Mouse (Mus musculus) heart, embryonic 15.5 days (tissue): ENCODE data around the gene Myo1e. TPM values are rescaled to one million over a fixed set of nuclear protein-coding genes. Genes with fewer than 3 reads are reported as not detected.

Experiments used
- ATAC-seq: fragments of 200-750 bp; cut with Nextera tagmentation; replicated peaks from 2 replicates; pipeline ENCODE4 v1.8.0; 2017; ENCODE audit warnings: low read depth, moderate TSS enrichment; ENCODE audit not compliant: insufficient number of reproducible peaks, insufficient read depth, low FRiP score
- H3K27ac ChIP-seq: fragments of 300-500 bp; sonication (generic); 2 replicates; pipeline ENCODE4 v1.5.1; 2015; ENCODE audit warnings: mild to moderate bottlenecking, inconsistent platforms
- H3K27me3 ChIP-seq: fragments of 300-500 bp; sonication (generic); 2 replicates; pipeline ENCODE4 v1.6.1; 2015; ENCODE audit warnings: inconsistent platforms
- H3K36me3 ChIP-seq: fragments of 300-500 bp; sonication (generic); 2 replicates; pipeline ENCODE4 v1.6.1; 2015; ENCODE audit warnings: mild to moderate bottlenecking, inconsistent platforms
- H3K4me1 ChIP-seq: fragments of 300-500 bp; sonication (generic); replicated peaks from 2 replicates; pipeline ENCODE4 v1.6.1; 2015; ENCODE audit warnings: inconsistent platforms
- H3K4me2 ChIP-seq: fragments of 300-500 bp; sonication (generic); 2 replicates; pipeline ENCODE4 v1.6.1; 2015; ENCODE audit warnings: inconsistent platforms, mild to moderate bottlenecking, moderate library complexity
- H3K4me3 ChIP-seq: fragments of 300-500 bp; sonication (generic); 2 replicates; pipeline ENCODE4 v1.5.1; 2015; ENCODE audit warnings: mild to moderate bottlenecking, inconsistent platforms
- H3K9ac ChIP-seq: fragments of 300-500 bp; sonication (generic); 2 replicates; pipeline ENCODE4 v1.6.1; 2015; ENCODE audit warnings: mild to moderate bottlenecking, inconsistent platforms
- H3K9me3 ChIP-seq: fragments of 300-500 bp; sonication (generic); replicated peaks from 2 replicates; pipeline ENCODE4 v1.6.1; 2016; ENCODE audit warnings: inconsistent platforms
- WGBS: fragments of 180-500 bp; shearing (Covaris S2); methylation state at CpG from one replicate; pipeline ENCODE4 v1.1.7; 2015; ENCODE audit warnings: mixed read lengths; 5-methylcytosine and 5-hydroxymethylcytosine counted together
- polyA plus RNA-seq: library from polyadenylated mRNA; unstranded; fragments of >200 nt; fragmentation: Nextera tagmentation; extraction: Ambion mirVana; gene quantifications from 2 replicates; pipeline ENCODE4 v1.2.1, GENCODE M21; 2015

The Myo1e gene
- polyA plus RNA-seq, 1 experiment from 2014 or later, result 11.8 TPM

- no peak overlapping the region for H3K27ac ChIP-seq
- peaks cover 6% of the 10 kb centered on the region for H3K4me1 ChIP-seq
- no peaks in the 10 kb centered on the region for H3K9me3 ChIP-seq
- 16% methylated on average over 6 of the region's 6 CpGs for WGBS
- peaks cover 12% of the 10 kb centered on the region; the same call in 1 of the 2 replicates for H3K36me3 ChIP-seq
- no peak overlapping the region for H3K4me3 ChIP-seq
- H3K9ac ChIP-seq, result no peak overlapping the region
- ATAC-seq, result peak; percentile 45; the same call in 1 of the 2 replicates
- no peak overlapping the region for H3K4me2 ChIP-seq
- H3K27me3 ChIP-seq, result no peaks in the 10 kb centered on the region
Measured at GRCm38 (mm10) chr9:70392563-70392907, 185.4 kb downstream of the Myo1e start.

GRCm38 (mm10) chr9:70395617-70396016 is 188.5 kb downstream of the Myo1e start:
- Histone ChIP-seq H3K36me3 (peaks cover 25% of the 10 kb centered on the region; the same call in 1 of the 2 replicates), H3K9me3 (no peaks in the 10 kb centered on the region), H3K4me3 (no peak overlapping the region), H3K9ac (no peak overlapping the region), H3K27ac (no peak overlapping the region), H3K4me1 (no peaks in the 10 kb centered on the region), H3K4me2 (no peak overlapping the region), H3K27me3 (no peaks in the 10 kb centered on the region)
- no peak for ATAC-seq
- WGBS, result 85% methylated on average over 12 of the region's 12 CpGs

- H3K4me3 ChIP-seq, result no peak overlapping the region
- peaks cover 27% of the 10 kb centered on the region; the same call in 1 of the 2 replicates for H3K36me3 ChIP-seq
- no peak overlapping the region for H3K4me2 ChIP-seq
- H3K27ac ChIP-seq, result no peak overlapping the region
- H3K4me1 ChIP-seq, result no peaks in the 10 kb centered on the region
- ATAC-seq, result no peak
- no peaks in the 10 kb centered on the region for H3K27me3 ChIP-seq
- no peak overlapping the region for H3K9ac ChIP-seq
- WGBS, result 83% methylated on average over 2 of the region's 2 CpGs
- no peaks in the 10 kb centered on the region for H3K9me3 ChIP-seq
Measured at GRCm38 (mm10) chr9:70396083-70396482, 188.9 kb downstream of the Myo1e start.

- no peaks in the 10 kb centered on the region for H3K4me1 ChIP-seq
- peaks cover 19% of the 10 kb centered on the region for H3K36me3 ChIP-seq
- H3K9me3 ChIP-seq, result no peaks in the 10 kb centered on the region
- H3K27me3 ChIP-seq, result no peaks in the 10 kb centered on the region
- no peak overlapping the region for H3K4me2 ChIP-seq
- no peak overlapping the region for H3K9ac ChIP-seq
- ATAC-seq, result no peak
- WGBS, result 87% methylated on average over 8 of the region's 8 CpGs
- no peak overlapping the region for H3K27ac ChIP-seq
- H3K4me3 ChIP-seq, result no peak overlapping the region
Measured at GRCm38 (mm10) chr9:70401937-70402539, 194.9 kb downstream of the Myo1e start.

GRCm38 (mm10) chr9:70406596-70406995 is 199.4 kb downstream of the Myo1e start:
- Histone ChIP-seq H3K4me1 (no peaks in the 10 kb centered on the region), H3K9ac (no peak overlapping the region), H3K27ac (no peak overlapping the region), H3K27me3 (no peaks in the 10 kb centered on the region), H3K36me3 (peaks cover 49% of the 10 kb centered on the region), H3K4me3 (no peak overlapping the region), H3K9me3 (no peaks in the 10 kb centered on the region), H3K4me2 (no peak overlapping the region)
- ATAC-seq, result no peak
- 83% methylated on average over 3 of the region's 3 CpGs for WGBS

- Histone ChIP-seq H3K4me1 (no peaks in the 10 kb centered on the region), H3K9ac (no peak overlapping the region), H3K4me3 (no peak overlapping the region), H3K9me3 (no peaks in the 10 kb centered on the region), H3K4me2 (no peak overlapping the region), H3K27ac (no peak overlapping the region), H3K36me3 (peaks cover 71% of the 10 kb centered on the region), H3K27me3 (no peaks in the 10 kb centered on the region)
- WGBS, result 91% methylated on average over 3 of the region's 3 CpGs
- ATAC-seq, result no peak
Measured at GRCm38 (mm10) chr9:70408791-70409190, 201.6 kb downstream of the Myo1e start.

GRCm38 (mm10) chr9:70409743-70410142 is 202.6 kb downstream of the Myo1e start:
- Histone ChIP-seq H3K27ac (no peak overlapping the region), H3K36me3 (peaks cover 80% of the 10 kb centered on the region), H3K9ac (no peak overlapping the region), H3K9me3 (no peaks in the 10 kb centered on the region), H3K4me2 (no peak overlapping the region), H3K4me1 (no peaks in the 10 kb centered on the region), H3K4me3 (no peak overlapping the region), H3K27me3 (no peaks in the 10 kb centered on the region)
- no peak for ATAC-seq
- WGBS, result 96% methylated on average over 8 of the region's 8 CpGs

- 74% methylated on average over 11 of the region's 11 CpGs for WGBS
- H3K27ac ChIP-seq, result no peak overlapping the region
- peaks cover 85% of the 10 kb centered on the region for H3K36me3 ChIP-seq
- no peak overlapping the region for H3K4me2 ChIP-seq
- no peak for ATAC-seq
- no peak overlapping the region for H3K4me3 ChIP-seq
- no peak overlapping the region for H3K9ac ChIP-seq
- H3K27me3 ChIP-seq, result no peaks in the 10 kb centered on the region
- H3K9me3 ChIP-seq, result no peaks in the 10 kb centered on the region
- H3K4me1 ChIP-seq, result no peaks in the 10 kb centered on the region
Measured at GRCm38 (mm10) chr9:70410668-70411067, 203.5 kb downstream of the Myo1e start.

GRCm38 (mm10) chr9:70413038-70413437 is 205.9 kb downstream of the Myo1e start:
- H3K4me3 ChIP-seq, result no peak overlapping the region
- no peak overlapping the region for H3K4me2 ChIP-seq
- no peaks in the 10 kb centered on the region for H3K4me1 ChIP-seq
- no peak overlapping the region for H3K27ac ChIP-seq
- H3K9ac ChIP-seq, result no peak overlapping the region
- no peak for ATAC-seq
- no peaks in the 10 kb centered on the region for H3K9me3 ChIP-seq
- H3K27me3 ChIP-seq, result no peaks in the 10 kb centered on the region
- 88% methylated on average over 7 of the region's 7 CpGs for WGBS
- peaks cover 84% of the 10 kb centered on the region for H3K36me3 ChIP-seq

GRCm38 (mm10) chr9:70416412-70416811 is 209.3 kb downstream of the Myo1e start:
- no peak overlapping the region for H3K27ac ChIP-seq
- H3K36me3 ChIP-seq, result peaks cover 58% of the 10 kb centered on the region
- no peaks in the 10 kb centered on the region for H3K9me3 ChIP-seq
- H3K27me3 ChIP-seq, result no peaks in the 10 kb centered on the region
- WGBS, result 75% methylated on average over 3 of the region's 3 CpGs
- H3K4me3 ChIP-seq, result no peak overlapping the region
- no peak overlapping the region for H3K9ac ChIP-seq
- ATAC-seq, result no peak
- H3K4me2 ChIP-seq, result no peak overlapping the region
- H3K4me1 ChIP-seq, result peaks cover 10% of the 10 kb centered on the region

- peaks cover 27% of the 10 kb centered on the region for H3K36me3 ChIP-seq
Measured at GRCm38 (mm10) chr9:70421257-70422056, 214.3 kb downstream of the Myo1e start, which contains the start of gene Ccnb2. Gene Ccnb2, minus strand, starts transcription at chr9:70421547.

More at GRCm38 (mm10) chr9:70421257-70422056, 214.3 kb downstream of the Myo1e start, which contains the start of gene Ccnb2:
- peak within 1 kb of the TSS; percentile 56 for H3K27ac ChIP-seq
- H3K9me3 ChIP-seq, result no peaks in the 10 kb centered on the region
- 2% methylated on average over 45 of the region's 45 CpGs for WGBS
- peak; percentile 94 for ATAC-seq
- peak within 1 kb of the TSS; percentile 92 for H3K4me2 ChIP-seq
- no peaks in the 10 kb centered on the region for H3K27me3 ChIP-seq
- H3K4me1 ChIP-seq, result peaks cover 10% of the 10 kb centered on the region
- H3K4me3 ChIP-seq, result peak within 1 kb of the TSS; percentile 71
- H3K9ac ChIP-seq, result peak within 1 kb of the TSS; percentile 71
